In the genomic region with DNA sequence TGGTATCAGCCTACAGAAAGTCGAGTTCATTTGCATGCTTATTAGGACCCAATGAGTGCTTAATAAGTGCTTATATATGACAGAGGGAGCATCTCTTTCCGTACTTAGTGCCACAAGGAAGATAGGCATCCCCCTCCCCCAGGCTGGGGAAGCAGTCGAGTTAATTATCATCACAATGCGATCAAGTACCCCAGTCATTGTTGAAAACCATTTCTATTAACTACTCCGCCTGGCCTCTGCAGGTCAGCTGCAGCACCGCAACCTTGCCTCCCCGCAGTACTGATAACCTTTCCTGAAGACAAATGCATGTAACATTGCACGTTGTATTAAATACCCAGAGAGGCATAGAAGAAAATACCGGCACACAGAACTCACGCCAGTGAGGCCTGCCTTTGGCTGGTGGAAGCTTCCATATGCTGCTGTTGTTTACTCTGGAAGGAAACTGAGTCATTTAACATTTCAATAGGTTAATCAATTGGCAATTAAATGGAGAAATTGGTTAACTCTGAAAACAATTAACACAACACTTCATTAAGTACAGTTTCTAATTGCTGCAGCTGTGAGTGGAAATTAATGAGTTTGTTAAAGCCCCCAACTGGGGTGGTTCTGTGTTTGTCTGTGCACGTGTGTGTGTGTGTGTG, we compare ENCODE assay signal across 17 mouse cellular contexts.
A peak's percentile ranks its signal among the peaks of the same experiment; 100 is the strongest.
DNase-seq lines count a peak whose midpoint lies in the region; ATAC-seq and TF ChIP-seq lines count a peak whose summit lies in the region.
"Had no signal": no experiment of that assay in that cellular context is flagged by ENCODE, and none has a peak within 500 bp of the region (broad histone marks: within the 10 kb centered on the region; RNA-seq: fewer than 3 reads in every experiment).

No protein-coding gene starts in this region.

- peak; percentile 48; the same call in 1 of the 2 replicates for ATAC-seq in hindbrain, embryonic 14.5 days (ENCODE audit: low FRiP score)
- peak; percentile 50; the same call in 1 of the 2 replicates for ATAC-seq in neural tube, embryonic 11.5 days (ENCODE audit: insufficient read depth, low FRiP score, low TSS enrichment)
- ATAC-seq in megakaryocyte, adult 5-6 weeks (ENCODE audit: poor library complexity, severe bottlenecking): no peak
- no peak for ATAC-seq in intestine, postnatal 0 days
- ATAC-seq: CD4-positive, CD25-positive, alpha-beta regulatory T cell, adult 4 months; inflammation-experienced regulatory T-cells, adult 6 months; lung, postnatal 0 days had no signal

- H3K4me2 ChIP-seq in hindbrain, embryonic 14.5 days (replicated peaks): no peak overlapping the region
- H3K4me2 ChIP-seq in neural tube, embryonic 11.5 days (ENCODE audit: low read depth): no peak overlapping the region
- no peak overlapping the region for H3K4me2 ChIP-seq in intestine, postnatal 0 days (replicated peaks; ENCODE audit: low read depth)
- H3K4me2 ChIP-seq: heart, embryonic 15.5 days; liver, embryonic 11.5 days had no signal

- intact Hi-C loops in heart, adult 2 months (cut with DNase I): no loop called here

- no peak for TF ChIP-seq EP300 in heart, adult 2 months (IDR thresholded peaks at IDR 0.05; ENCODE audit: insufficient read depth, low read depth, low read length)

- H3K27me3 ChIP-seq in hindbrain, embryonic 14.5 days (ENCODE audit: control insufficient read depth, insufficient read depth, low read length): 0 out of 2 replicates have a peak, but pooled peaks cover 14% of the 10 kb centered on the region
- peaks cover 13% of the 10 kb centered on the region for H3K27me3 ChIP-seq in neural tube, embryonic 11.5 days (ENCODE audit: control insufficient read depth, insufficient read depth, low read length)
- no peaks in the 10 kb centered on the region for H3K27me3 ChIP-seq in heart, adult 2 months (ENCODE audit: control insufficient read depth, insufficient read depth, low read length)
- no peaks in the 10 kb centered on the region for H3K27me3 ChIP-seq in intestine, postnatal 0 days (replicated peaks; ENCODE audit: control insufficient read depth, insufficient read depth, low read length)

- no peak overlapping the region for H3K4me3 ChIP-seq in hindbrain, embryonic 14.5 days (replicated peaks; ENCODE audit: low read length)
- H3K4me3 ChIP-seq in neural tube, embryonic 11.5 days (ENCODE audit: low read depth, low read length): no peak overlapping the region
- no peak overlapping the region for H3K4me3 ChIP-seq in heart, adult 2 months
- H3K4me3 ChIP-seq in intestine, postnatal 0 days (ENCODE audit: low read depth, low read length): no peak overlapping the region
- H3K4me3 ChIP-seq: heart, embryonic 15.5 days had no signal

- 8% methylated on average over 11 of the region's 11 CpGs for WGBS in hindbrain, embryonic 14.5 days
- 12% methylated on average over 11 of the region's 11 CpGs for WGBS in neural tube, embryonic 11.5 days
- WGBS in heart, adult 2 months: 42% methylated on average over 11 of the region's 11 CpGs
- 43% methylated on average over 11 of the region's 11 CpGs for WGBS in intestine, postnatal 0 days

- H3K9me3 ChIP-seq in hindbrain, embryonic 14.5 days (ENCODE audit: control insufficient read depth, low read length): no peaks in the 10 kb centered on the region
- H3K9me3 ChIP-seq in neural tube, embryonic 11.5 days (ENCODE audit: control insufficient read depth, low read length): no peaks in the 10 kb centered on the region
- no peaks in the 10 kb centered on the region for H3K9me3 ChIP-seq in intestine, postnatal 0 days (ENCODE audit: control insufficient read depth)
- H3K9me3 ChIP-seq: heart, embryonic 15.5 days had no signal

- TF ChIP-seq POLR2A in heart, adult 2 months (IDR thresholded peaks at IDR 0.05; ENCODE audit: insufficient read depth, low read depth, low read length): no peak

- DNase-seq in R1 (ENCODE audit: low read depth, low spot score): peak; percentile 82
- DNase-seq in embryo, embryonic 9.5 days (ENCODE audit: extremely low spot score): peak; percentile 28
- DNase-seq in hindbrain, embryonic 14.5 days (ENCODE audit: low spot score): no peak
- DNase-seq in neural tube, embryonic 11.5 days (ENCODE audit: low spot score): peak; percentile 35
- no peak for DNase-seq in lung, postnatal 4 days
- DNase-seq in heart, adult 2 months: no peak
- DNase-seq: cerebellum, adult 11 months; gastrocnemius, postnatal 10 days; spleen, adult 18-20 months had no signal

- no peak for TF ChIP-seq CTCF in heart, adult 2 months (IDR thresholded peaks at IDR 0.05)
- TF ChIP-seq CTCF in intestine, postnatal 0 days (IDR thresholded peaks at IDR 0.05; ENCODE audit: low read depth): no peak

- no peaks in the 10 kb centered on the region for H3K36me3 ChIP-seq in hindbrain, embryonic 14.5 days (replicated peaks; ENCODE audit: control insufficient read depth, insufficient read depth)
- no peaks in the 10 kb centered on the region for H3K36me3 ChIP-seq in neural tube, embryonic 11.5 days (ENCODE audit: control insufficient read depth, insufficient read depth, low read length)
- no peaks in the 10 kb centered on the region for H3K36me3 ChIP-seq in heart, adult 2 months (ENCODE audit: control insufficient read depth, insufficient read depth, low read length)
- no peaks in the 10 kb centered on the region for H3K36me3 ChIP-seq in intestine, postnatal 0 days (ENCODE audit: control insufficient read depth, insufficient read depth)
- H3K36me3 ChIP-seq: heart, embryonic 15.5 days had no signal

- peak overlapping the region; percentile 7; the same call in 1 of the 2 replicates for H3K27ac ChIP-seq in hindbrain, embryonic 14.5 days
- no peak overlapping the region for H3K27ac ChIP-seq in neural tube, embryonic 11.5 days (ENCODE audit: low read depth, low read length)
- H3K27ac ChIP-seq in heart, adult 2 months: no peak overlapping the region
- H3K27ac ChIP-seq in intestine, postnatal 0 days (ENCODE audit: low read depth, low read length): no peak overlapping the region
- H3K27ac ChIP-seq: heart, embryonic 15.5 days; kidney, postnatal 0 days had no signal

- no peaks in the 10 kb centered on the region for H3K79me2 ChIP-seq in heart, adult 2 months (replicated peaks; ENCODE audit: control insufficient read depth, insufficient read depth, low read length)

- peaks cover 28% of the 10 kb centered on the region for H3K4me1 ChIP-seq in hindbrain, embryonic 14.5 days (replicated peaks; ENCODE audit: control insufficient read depth, insufficient read depth, low read length)
- peaks cover 21% of the 10 kb centered on the region for H3K4me1 ChIP-seq in neural tube, embryonic 11.5 days (ENCODE audit: control insufficient read depth, insufficient read depth, low read length)
- H3K4me1 ChIP-seq in heart, adult 2 months (ENCODE audit: control insufficient read depth, insufficient read depth, low read length): no peaks in the 10 kb centered on the region
- no peaks in the 10 kb centered on the region for H3K4me1 ChIP-seq in intestine, postnatal 0 days (replicated peaks; ENCODE audit: control insufficient read depth, insufficient read depth, low read length)

- H3K9ac ChIP-seq in hindbrain, embryonic 14.5 days: no peak overlapping the region
- H3K9ac ChIP-seq in neural tube, embryonic 11.5 days (ENCODE audit: low read length): no peak overlapping the region
- H3K9ac ChIP-seq in heart, adult 2 months (ENCODE audit: low read depth, low read length): no peak overlapping the region
- H3K9ac ChIP-seq in intestine, postnatal 0 days (ENCODE audit: low read depth, low read length): no peak overlapping the region
- H3K9ac ChIP-seq: heart, embryonic 15.5 days had no signal

Comparison
In these comparisons a context has a peak if more than half of its experiments do, and no peak if none do; other contexts are left out.
1. DNase-seq: peak in R1 (single experiment), embryo, embryonic 9.5 days (single experiment) and neural tube, embryonic 11.5 days (single experiment); none in hindbrain, embryonic 14.5 days (single experiment), lung, postnatal 4 days (0 of 2) and heart, adult 2 months (0 of 2).
2. ATAC-seq: peak in hindbrain, embryonic 14.5 days (single experiment) and neural tube, embryonic 11.5 days (single experiment); none in megakaryocyte, adult 5-6 weeks (single experiment) and intestine, postnatal 0 days (single experiment).